ENCODE assay signal across 7 mouse cellular contexts in genomic region chr16:33832728-33833428, GRCm38 (mm10). TPM values are rescaled to one million over a fixed set of nuclear protein-coding genes. Genes with fewer than 3 reads are reported as not detected.
DNase-seq lines count a peak whose midpoint lies in the region; ATAC-seq and TF ChIP-seq lines count a peak whose summit lies in the region.

No protein-coding gene starts in this region.

- 2% methylated on average over 21 of the region's 21 CpGs for WGBS in forebrain, embryonic 11.5 days
- 10% methylated on average over 21 of the region's 21 CpGs for WGBS in hindbrain, postnatal 0 days
- 6% methylated on average over 21 of the region's 21 CpGs for WGBS in stomach, embryonic 16.5 days

- peak; percentile 82 for ATAC-seq in forebrain, embryonic 11.5 days (replicated peaks; ENCODE audit: low FRiP score)
- ATAC-seq in hindbrain, postnatal 0 days, result peak; percentile 60; the same call in 1 of the 2 replicates
- no peak for ATAC-seq in stomach, embryonic 16.5 days (ENCODE audit: insufficient read depth, low FRiP score)

- TF ChIP-seq CTCF in hindbrain, postnatal 0 days (IDR thresholded peaks at IDR 0.05; ENCODE audit: low read depth), result no peak

- no peak overlapping the region; the same call in 1 of the 2 replicates for H3K9ac ChIP-seq in forebrain, embryonic 11.5 days (ENCODE audit: low read length)
- H3K9ac ChIP-seq in hindbrain, postnatal 0 days (replicated peaks; ENCODE audit: low read length), result no peak overlapping the region
- H3K9ac ChIP-seq in stomach, embryonic 16.5 days (ENCODE audit: low read length), result peak overlapping the region; percentile 60

- H3K4me3 ChIP-seq in forebrain, embryonic 11.5 days (ENCODE audit: low read depth, low read length), result peak overlapping the region; percentile 17
- H3K4me3 ChIP-seq in hindbrain, postnatal 0 days (ENCODE audit: low read length), result peak overlapping the region; percentile 19; the same call in 1 of the 2 replicates
- H3K4me3 ChIP-seq in stomach, embryonic 16.5 days (replicated peaks; ENCODE audit: low read length), result peak overlapping the region; percentile 42

- no peaks in the 10 kb centered on the region for H3K9me3 ChIP-seq in forebrain, embryonic 11.5 days (ENCODE audit: control insufficient read depth, low read length)
- H3K9me3 ChIP-seq in hindbrain, postnatal 0 days (ENCODE audit: low read length), result no peaks in the 10 kb centered on the region
- no peaks in the 10 kb centered on the region for H3K9me3 ChIP-seq in stomach, embryonic 16.5 days (replicated peaks; ENCODE audit: control insufficient read depth, low read length)

- peak overlapping the region; percentile 55 for H3K4me2 ChIP-seq in forebrain, embryonic 11.5 days (ENCODE audit: low read depth, low read length, severe bottlenecking)
- peak overlapping the region; percentile 52 for H3K4me2 ChIP-seq in hindbrain, postnatal 0 days (ENCODE audit: low read depth, low read length)
- peak overlapping the region; percentile 67 for H3K4me2 ChIP-seq in stomach, embryonic 16.5 days (ENCODE audit: low read depth, low read length)

- H3K4me1 ChIP-seq in forebrain, embryonic 11.5 days (replicated peaks; ENCODE audit: control insufficient read depth, insufficient read depth, low read length), result peaks cover 12% of the 10 kb centered on the region
- peaks cover 6% of the 10 kb centered on the region; the same call in 1 of the 2 replicates for H3K4me1 ChIP-seq in hindbrain, postnatal 0 days (ENCODE audit: insufficient read depth, low read length)
- peaks cover 37% of the 10 kb centered on the region for H3K4me1 ChIP-seq in stomach, embryonic 16.5 days (ENCODE audit: control insufficient read depth, insufficient read depth, low read length)

- H3K27me3 ChIP-seq in forebrain, embryonic 11.5 days (ENCODE audit: control insufficient read depth, insufficient read depth, low read length), result peaks cover 29% of the 10 kb centered on the region
- H3K27me3 ChIP-seq in hindbrain, postnatal 0 days (ENCODE audit: insufficient read depth, low read length), result peaks cover 23% of the 10 kb centered on the region
- no peaks in the 10 kb centered on the region for H3K27me3 ChIP-seq in stomach, embryonic 16.5 days (ENCODE audit: control insufficient read depth, insufficient read depth, low read length)

- DNase-seq in CD4-positive helper T cell, adult 2 months (ENCODE audit: low read depth, low spot score), result peak; percentile 33
- peak; percentile 52 for DNase-seq in ES-CJ7 (ENCODE audit: low read depth, low spot score)
- DNase-seq in forebrain, embryonic 11.5 days (ENCODE audit: low spot score), result peak; percentile 84
- peak; percentile 68 for DNase-seq in hindbrain, postnatal 0 days (ENCODE audit: low spot score)
- DNase-seq in lung, postnatal 14 days, result peak; percentile 28
- DNase-seq in gastrocnemius, postnatal 4 days (ENCODE audit: low spot score in 2 of 2), result no peak

- H3K27ac ChIP-seq in forebrain, embryonic 11.5 days (ENCODE audit: low read depth, low read length), result 0 out of 2 replicates have a peak overlapping the region, but pooled peaks have one; percentile 1
- H3K27ac ChIP-seq in hindbrain, postnatal 0 days, result peak overlapping the region; percentile 60
- peak overlapping the region; percentile 81 for H3K27ac ChIP-seq in stomach, embryonic 16.5 days (ENCODE audit: low read length)

- no peaks in the 10 kb centered on the region for H3K36me3 ChIP-seq in forebrain, embryonic 11.5 days (ENCODE audit: control insufficient read depth, insufficient read depth, low read length)
- no peaks in the 10 kb centered on the region for H3K36me3 ChIP-seq in hindbrain, postnatal 0 days (ENCODE audit: insufficient read depth, low read length)
- H3K36me3 ChIP-seq in stomach, embryonic 16.5 days (ENCODE audit: control insufficient read depth, insufficient read depth, low read length), result no peaks in the 10 kb centered on the region

RNA-seq across cellular contexts. Expression of gene Itgb5, which starts 3.4 kb away (rescaled TPM):
- polyA plus RNA-seq in forebrain, embryonic 11.5 days (2014; fragmentation: Nextera tagmentation; extraction: Ambion mirVana), result 28.2 and 31.5 TPM in 2 replicates
- total RNA-seq in hindbrain, postnatal 0 days (2014; rRNA removed), result 46.7 and 52.8 TPM in 2 replicates
- 18.4 and 20.0 TPM in 2 replicates for polyA plus RNA-seq in hindbrain, postnatal 0 days (2015; fragmentation: Nextera tagmentation; extraction: Ambion mirVana)
- polyA plus RNA-seq in stomach, embryonic 16.5 days (2015; fragmentation: Nextera tagmentation; extraction: Ambion mirVana), result 15.0 and 15.2 TPM in 2 replicates
- total RNA-seq in gastrocnemius, postnatal 4 days (2021), result 10 to 100 TPM; 50.2 to 56.0 TPM

RNA-seq across cellular contexts. Expression of gene Muc13, which starts 39.0 kb away (rescaled TPM):
- 0.07 TPM in 1 of 2 replicates, not detected in the other for polyA plus RNA-seq in forebrain, embryonic 11.5 days (2014; fragmentation: Nextera tagmentation; extraction: Ambion mirVana)
- total RNA-seq in hindbrain, postnatal 0 days (2014; rRNA removed), result not detected in 2 replicates
- 0.06 TPM in 1 of 2 replicates, not detected in the other for polyA plus RNA-seq in hindbrain, postnatal 0 days (2015; fragmentation: Nextera tagmentation; extraction: Ambion mirVana)
- polyA plus RNA-seq in stomach, embryonic 16.5 days (2015; fragmentation: Nextera tagmentation; extraction: Ambion mirVana), result 31.5 and 37.0 TPM in 2 replicates
- total RNA-seq in gastrocnemius, postnatal 4 days (2021), result under 1 TPM; 0.10 to 0.16 TPM

Comparison
In these comparisons a context has a peak if more than half of its experiments do, and no peak if none do; other contexts are left out.
1. DNase-seq: peak in CD4-positive helper T cell, adult 2 months (single experiment), ES-CJ7 (single experiment), forebrain, embryonic 11.5 days (single experiment), hindbrain, postnatal 0 days (single experiment) and lung, postnatal 14 days (single experiment); none in gastrocnemius, postnatal 4 days (0 of 2).
2. H3K27ac ChIP-seq: peak in every context shown above with its lines; median percentile 81 in stomach, embryonic 16.5 days; 60 in hindbrain, postnatal 0 days; 1 in forebrain, embryonic 11.5 days.
3. RNA of gene Muc13, which starts 39.0 kb away (polyA plus RNA-seq): 31.5 to 37.0 TPM in stomach, embryonic 16.5 days; 0.07 TPM in forebrain, embryonic 11.5 days and 0.06 TPM in hindbrain, postnatal 0 days; every median in the first group is over 10 times any median in the second.
4. Peak in every context shown above with its lines, with median percentiles within 50 percentile points of each other: H3K4me2 ChIP-seq and H3K4me3 ChIP-seq.